Mouse (Mus musculus): ENCODE data around the gene Chil5. TPM values are rescaled to one million over a fixed set of nuclear protein-coding genes. Genes with fewer than 3 reads are reported as not detected.
"Not testable (repeated sequence)": the region's sequence is repeated elsewhere in the genome, so short reads cannot be mapped to it uniquely, and the experiment has no call there.

Gene Chil5
- polyA plus RNA-seq, 1 experiment: not detected

GRCm38 (mm10) chr3:106001416-106002370 lies 30.9 kb downstream of the Chil5 start:
- Histone ChIP-seq H3K4me1 (ENCODE audit: control insufficient read depth, insufficient read depth, low read length) (no peaks in the 10 kb centered on the region), H3K27ac (ENCODE audit: insufficient read depth, low read length) (no peak overlapping the region), H3K4me3 (ENCODE audit: insufficient read depth, low read length) (no peak overlapping the region)
- TF ChIP-seq CTCF (IDR thresholded peaks at IDR 0.05; ENCODE audit: borderline replicate concordance, insufficient read depth, low read length) (no peak), POLR2A (IDR thresholded peaks at IDR 0.05; ENCODE audit: low read depth, low read length) (no peak)

- TF ChIP-seq POLR2A (IDR thresholded peaks at IDR 0.05; ENCODE audit: low read depth, low read length) (no peak), CTCF (IDR thresholded peaks at IDR 0.05; ENCODE audit: borderline replicate concordance, insufficient read depth, low read length) (no peak)
- no peaks in the 10 kb centered on the region for H3K4me1 ChIP-seq (ENCODE audit: control insufficient read depth, insufficient read depth, low read length)
- no peak overlapping the region for H3K27ac ChIP-seq (ENCODE audit: insufficient read depth, low read length)
- H3K4me3 ChIP-seq (ENCODE audit: insufficient read depth, low read length): no peak overlapping the region
Measured at GRCm38 (mm10) chr3:106000707-106001375, 31.8 kb downstream of the Chil5 start.

- TF ChIP-seq CTCF (IDR thresholded peaks at IDR 0.05; ENCODE audit: borderline replicate concordance, insufficient read depth, low read length): no peak
- TF ChIP-seq POLR2A (IDR thresholded peaks at IDR 0.05; ENCODE audit: low read depth, low read length): no peak
- no peaks in the 10 kb centered on the region for H3K4me1 ChIP-seq (ENCODE audit: control insufficient read depth, insufficient read depth, low read length)
- no peak overlapping the region for H3K27ac ChIP-seq (ENCODE audit: insufficient read depth, low read length)
- H3K4me3 ChIP-seq (ENCODE audit: insufficient read depth, low read length): no peak overlapping the region
Measured at GRCm38 (mm10) chr3:105994730-105995129, 37.9 kb downstream of the Chil5 start.

GRCm38 (mm10) chr3:105991653-105992283 lies 40.8 kb downstream of the Chil5 start:
- H3K4me3 ChIP-seq (ENCODE audit: insufficient read depth, low read length): no peak overlapping the region
- H3K27ac ChIP-seq (ENCODE audit: insufficient read depth, low read length): no peak overlapping the region
- H3K4me1 ChIP-seq (ENCODE audit: control insufficient read depth, insufficient read depth, low read length): no peaks in the 10 kb centered on the region
- TF ChIP-seq POLR2A (IDR thresholded peaks at IDR 0.05; ENCODE audit: low read depth, low read length) (no peak), CTCF (IDR thresholded peaks at IDR 0.05; ENCODE audit: borderline replicate concordance, insufficient read depth, low read length) (no peak)

GRCm38 (mm10) chr3:105989611-105990010 lies 43.0 kb downstream of the Chil5 start:
- H3K4me1 ChIP-seq (ENCODE audit: control insufficient read depth, insufficient read depth, low read length); H3K4me3 ChIP-seq (ENCODE audit: insufficient read depth, low read length); H3K27ac ChIP-seq (ENCODE audit: insufficient read depth, low read length): not testable (repeated sequence)

GRCm38 (mm10) chr3:105974174-105974573 lies 58.4 kb downstream of the Chil5 start:
- Histone ChIP-seq H3K4me3 (ENCODE audit: insufficient read depth, low read length) (no peak overlapping the region), H3K4me1 (ENCODE audit: control insufficient read depth, insufficient read depth, low read length) (no peaks in the 10 kb centered on the region), H3K27ac (ENCODE audit: insufficient read depth, low read length) (no peak overlapping the region)
- TF ChIP-seq POLR2A (IDR thresholded peaks at IDR 0.05; ENCODE audit: low read depth, low read length): no peak
- TF ChIP-seq CTCF (IDR thresholded peaks at IDR 0.05; ENCODE audit: borderline replicate concordance, insufficient read depth, low read length): no peak

GRCm38 (mm10) chr3:105973411-105973810 lies 59.2 kb downstream of the Chil5 start, which contains the start of gene Ovgp1:
Gene Ovgp1, plus strand, starts transcription at chr3:105973711.
- H3K4me3 ChIP-seq (ENCODE audit: insufficient read depth, low read length): no peak within 1 kb of the TSS
- no peak within 1 kb of the TSS for H3K27ac ChIP-seq (ENCODE audit: insufficient read depth, low read length)
- TF ChIP-seq CTCF (IDR thresholded peaks at IDR 0.05; ENCODE audit: borderline replicate concordance, insufficient read depth, low read length): no peak
- TF ChIP-seq POLR2A (IDR thresholded peaks at IDR 0.05; ENCODE audit: low read depth, low read length): no peak
- H3K4me1 ChIP-seq (ENCODE audit: control insufficient read depth, insufficient read depth, low read length): no peaks in the 10 kb centered on the region

GRCm38 (mm10) chr3:105971831-105972446 lies 60.7 kb downstream of the Chil5 start:
- H3K4me1 ChIP-seq (ENCODE audit: control insufficient read depth, insufficient read depth, low read length): no peaks in the 10 kb centered on the region
- H3K4me3 ChIP-seq (ENCODE audit: insufficient read depth, low read length): no peak overlapping the region
- TF ChIP-seq CTCF (IDR thresholded peaks at IDR 0.05; ENCODE audit: borderline replicate concordance, insufficient read depth, low read length) (no peak), POLR2A (IDR thresholded peaks at IDR 0.05; ENCODE audit: low read depth, low read length) (no peak)
- H3K27ac ChIP-seq (ENCODE audit: insufficient read depth, low read length): no peak overlapping the region

Other genes with a start within 250 kb of the Chil5 start
- 132 and 150 TPM in 2 replicates for gene Rap1a, start 231.5 kb downstream of the Chil5 start, polyA plus RNA-seq (2011; ENCODE audit: insufficient read length, low read depth, missing spikeins)
- not detected in 2 replicates for gene Adora3, start 162.0 kb downstream of the Chil5 start, polyA plus RNA-seq (2011; ENCODE audit: insufficient read length, low read depth, missing spikeins)
- not detected in 2 replicates for gene Tmigd3, start 161.9 kb downstream of the Chil5 start, polyA plus RNA-seq (2011; ENCODE audit: insufficient read length, low read depth, missing spikeins)
- gene I830077J02Rik, start 100.2 kb downstream of the Chil5 start, polyA plus RNA-seq (2011; ENCODE audit: insufficient read length, low read depth, missing spikeins): not detected in 2 replicates
- gene Wdr77, start 73.4 kb downstream of the Chil5 start, polyA plus RNA-seq (2011; ENCODE audit: insufficient read length, low read depth, missing spikeins): 60.4 and 63.9 TPM in 2 replicates
- gene Atp5f1, start 72.7 kb downstream of the Chil5 start, polyA plus RNA-seq (2011; ENCODE audit: insufficient read length, low read depth, missing spikeins): 415 and 483 TPM in 2 replicates
- gene Ovgp1, start 59.1 kb downstream of the Chil5 start, polyA plus RNA-seq (2011; ENCODE audit: insufficient read length, low read depth, missing spikeins): 0.76 and 1.8 TPM in 2 replicates
- not detected in 2 replicates for gene Pifo, start 18.2 kb downstream of the Chil5 start, polyA plus RNA-seq (2011; ENCODE audit: insufficient read length, low read depth, missing spikeins)
- not detected in 2 replicates for gene Chia1, start 80.4 kb upstream of the Chil5 start, polyA plus RNA-seq (2011; ENCODE audit: insufficient read length, low read depth, missing spikeins)
- gene Chil3, start 134.8 kb upstream of the Chil5 start, polyA plus RNA-seq (2011; ENCODE audit: insufficient read length, low read depth, missing spikeins): not detected in 2 replicates
- not detected in 2 replicates for gene Chil4, start 186.7 kb upstream of the Chil5 start, polyA plus RNA-seq (2011; ENCODE audit: insufficient read length, low read depth, missing spikeins)